Mouse (Mus musculus) neutrophil, adult 65 days (primary cell): ENCODE measurements around the gene Fam84a. TPM values are rescaled to one million over a fixed set of nuclear protein-coding genes. Genes with fewer than 3 reads are reported as not detected.

Experiments used
- total RNA-seq: library from RNA; stranded (reverse); gene quantifications from 2 replicates; pipeline ENCODE4 v1.2.4, GENCODE M21; 2023

Gene Fam84a
- total RNA-seq, result not detected in 2 replicates

GRCm38 (mm10) chr12:14151921-14152320 lies at the start of gene Fam84a:
Fam84a (minus strand) TSS chr12:14152054.

